Mouse (Mus musculus) layer of hippocampus, adult 6 months (tissue): ENCODE data around the gene Olfr1537. TPM values are rescaled to one million over a fixed set of nuclear protein-coding genes. Genes with fewer than 3 reads are reported as not detected.

Experiments
- long read RNA-seq, 2 experiments: library from polyadenylated mRNA; unstranded; transcript quantifications; one replicate each; pipeline ENCODE4 v2.0.0; 2019 to 2020
- polyA plus RNA-seq: library from polyadenylated mRNA; unstranded; fragments of <200 nt; fragmentation: Nextera tagmentation; gene quantifications from 2 replicates; pipeline ENCODE4 v1.2.3, GENCODE M21; 2021

Olfr1537 gene
- not detected in 2 replicates for polyA plus RNA-seq
- long read RNA-seq, experiment 1, result 0 reads
- long read RNA-seq, experiment 2, result 0 reads

GRCm38 (mm10) chr9:39249894-39250293, at the start of gene Olfr1537:
Gene Olfr1537 (minus strand): TSS chr9:39249994.

DNA sequence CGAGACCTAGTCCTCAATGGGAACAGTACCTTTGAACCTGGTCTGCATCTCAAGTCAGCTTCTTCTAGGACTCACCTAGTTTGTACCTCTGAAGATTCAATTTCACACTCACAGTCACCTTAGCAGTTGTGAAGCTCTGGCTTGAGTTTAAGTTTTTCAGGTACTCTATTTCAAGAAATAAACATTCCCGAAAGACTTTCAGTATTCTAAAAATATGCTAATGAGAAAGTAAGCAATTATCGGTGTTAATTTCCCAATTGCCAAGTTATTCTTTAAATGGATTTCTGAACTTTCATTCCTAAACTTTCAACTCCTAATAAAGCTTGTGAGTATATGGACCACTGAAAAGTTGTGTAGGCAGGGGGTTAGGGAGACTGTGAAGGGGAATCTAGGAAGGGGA, 26.9 kb upstream of the Olfr1537 start, which contains the start of gene Olfr945:
Gene Olfr945 (minus strand): TSS at position 101 of the 400 bp plus-strand sequence.

DNA sequence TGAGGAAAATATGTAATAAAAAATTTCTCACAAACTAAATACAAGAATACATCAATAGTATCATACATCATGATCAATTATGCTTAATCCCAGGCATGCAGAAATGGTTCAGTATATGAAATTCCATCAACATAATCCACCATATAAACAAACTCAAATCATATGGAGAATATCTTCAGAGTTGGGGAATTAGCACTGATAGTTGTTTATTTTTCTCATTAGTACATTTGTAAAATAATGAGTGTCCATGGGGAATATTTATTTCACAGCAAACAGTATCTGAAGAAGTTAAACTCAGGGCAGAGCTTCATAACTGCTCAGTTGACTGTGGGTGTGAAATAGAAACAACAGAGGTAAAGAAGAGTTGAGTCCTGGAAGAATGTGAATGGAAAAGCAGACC, 48.2 kb downstream of the Olfr1537 start, which contains the start of gene Olfr944:
Gene Olfr944 (plus strand): TSS at position 301 of the 400 bp plus-strand sequence.

Other genes with a start within 250 kb of the Olfr1537 start
- not detected in 2 replicates for gene Olfr146, start 226.6 kb downstream of the Olfr1537 start, polyA plus RNA-seq
- gene Olfr937, start 185.0 kb downstream of the Olfr1537 start, polyA plus RNA-seq, result not detected in 2 replicates
- not detected in 2 replicates for gene Olfr938, start 171.1 kb downstream of the Olfr1537 start, polyA plus RNA-seq
- not detected in 2 replicates for gene Olfr27, start 121.9 kb downstream of the Olfr1537 start, polyA plus RNA-seq
- gene Olfr943, start 83.7 kb downstream of the Olfr1537 start, polyA plus RNA-seq, result not detected in 2 replicates
- not detected in 2 replicates for gene Olfr944, start 48.1 kb downstream of the Olfr1537 start, polyA plus RNA-seq
- gene Olfr945, start 26.8 kb upstream of the Olfr1537 start, polyA plus RNA-seq, result not detected in 2 replicates
- not detected in 2 replicates for gene Olfr948, start 76.1 kb upstream of the Olfr1537 start, polyA plus RNA-seq
- gene Olfr951, start 137.4 kb upstream of the Olfr1537 start, polyA plus RNA-seq, result not detected in 2 replicates
- gene Olfr952, start 177.2 kb upstream of the Olfr1537 start, polyA plus RNA-seq, result not detected in 2 replicates
- not detected in 2 replicates for gene Olfr954, start 206.7 kb upstream of the Olfr1537 start, polyA plus RNA-seq
- gene Olfr955, start 221.9 kb upstream of the Olfr1537 start, polyA plus RNA-seq, result not detected in 2 replicates
- not detected in 2 replicates for gene Olfr44, start 244.0 kb upstream of the Olfr1537 start, polyA plus RNA-seq